Mouse (Mus musculus) embryonic fibroblast, embryonic 13.5 days (primary cell): ENCODE results near the gene Sik3. TPM values are rescaled to one million over a fixed set of nuclear protein-coding genes. Genes with fewer than 3 reads are reported as not detected.
A peak's percentile ranks its signal among the peaks of the same experiment; 100 is the strongest.
"Not testable (repeated sequence)": the region's sequence is repeated elsewhere in the genome, so short reads cannot be mapped to it uniquely, and the experiment has no call there.

Experiments used
- H3K27ac ChIP-seq: 2 replicates; pipeline ENCODE4 v1.5.1; 2012; ENCODE audit warnings: low read length, control low read depth, inconsistent platforms; ENCODE audit not compliant: insufficient read depth
- H3K4me1 ChIP-seq: 2 replicates; pipeline ENCODE4 v1.6.1; 2011; ENCODE audit warnings: low read length; ENCODE audit not compliant: control insufficient read depth, insufficient read depth
- H3K4me3 ChIP-seq: 2 replicates; pipeline ENCODE4 v1.5.1; 2011; ENCODE audit warnings: mild to moderate bottlenecking, control low read depth, low read length; ENCODE audit not compliant: insufficient read depth
- CTCF ChIP-seq: IDR thresholded peaks from 2 replicates; pipeline ENCODE4 v1.5.1; 2011; ENCODE audit warnings: mild to moderate bottlenecking, control low read depth, low read length, moderate library complexity, borderline replicate concordance; ENCODE audit not compliant: insufficient read depth
- POLR2A ChIP-seq: IDR thresholded peaks from 2 replicates; pipeline ENCODE4 v1.6.1; 2011; ENCODE audit warnings: low read depth, mild to moderate bottlenecking, control low read depth, low read length, moderate library complexity
- polyA plus RNA-seq: library from polyadenylated mRNA; stranded (reverse); fragments of >200 nt; gene quantifications from 2 replicates; pipeline ENCODE4 v1.2.4, GENCODE M21; 2011; ENCODE audit warnings: low read depth; ENCODE audit not compliant: missing spikeins, insufficient read length

Gene Sik3
- polyA plus RNA-seq, 1 experiment = 37.7 TPM

DNA sequence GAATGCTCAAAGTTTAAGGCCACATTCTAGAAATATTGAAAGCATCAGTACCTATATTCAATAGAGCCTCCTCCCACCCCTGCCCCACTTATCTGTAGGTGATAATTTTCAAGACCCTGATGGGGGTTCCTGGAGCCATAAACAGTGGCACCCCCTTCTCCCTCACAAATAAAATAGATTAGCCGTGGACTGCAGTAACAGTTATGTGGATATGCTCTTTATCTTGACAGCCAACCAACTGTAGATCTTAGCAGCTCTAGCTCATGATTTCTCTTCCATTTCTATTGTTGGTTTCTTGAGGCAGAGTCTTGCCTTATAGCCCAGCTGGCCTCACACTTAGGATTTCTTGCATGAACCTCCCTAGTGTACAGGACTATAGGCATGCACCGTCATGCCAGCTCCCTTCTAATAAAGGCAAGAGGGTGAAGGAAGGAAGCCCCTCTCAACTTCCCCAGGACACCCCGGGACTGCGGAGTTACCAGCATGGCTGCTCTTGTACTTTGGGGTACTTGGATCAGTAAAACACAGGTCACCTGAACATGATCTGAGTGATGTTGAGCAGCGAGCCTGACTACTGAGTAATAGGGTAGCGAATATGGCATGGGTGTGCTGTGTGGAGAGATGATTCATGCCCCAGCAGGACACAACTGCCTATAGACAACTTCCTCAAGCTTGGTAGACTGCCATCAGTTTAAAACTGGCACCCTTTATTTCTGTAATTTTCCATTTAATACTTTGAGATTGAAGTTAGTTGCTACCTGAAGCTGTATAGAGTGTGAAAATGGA, 108.0 kb downstream of the Sik3 start:
- Histone ChIP-seq H3K4me3 (no peak overlapping the region), H3K4me1 (peaks cover 9% of the 10 kb centered on the region), H3K27ac (peak overlapping the region; percentile 73)
- TF ChIP-seq CTCF = no peak
- no peak for TF ChIP-seq POLR2A

DNA sequence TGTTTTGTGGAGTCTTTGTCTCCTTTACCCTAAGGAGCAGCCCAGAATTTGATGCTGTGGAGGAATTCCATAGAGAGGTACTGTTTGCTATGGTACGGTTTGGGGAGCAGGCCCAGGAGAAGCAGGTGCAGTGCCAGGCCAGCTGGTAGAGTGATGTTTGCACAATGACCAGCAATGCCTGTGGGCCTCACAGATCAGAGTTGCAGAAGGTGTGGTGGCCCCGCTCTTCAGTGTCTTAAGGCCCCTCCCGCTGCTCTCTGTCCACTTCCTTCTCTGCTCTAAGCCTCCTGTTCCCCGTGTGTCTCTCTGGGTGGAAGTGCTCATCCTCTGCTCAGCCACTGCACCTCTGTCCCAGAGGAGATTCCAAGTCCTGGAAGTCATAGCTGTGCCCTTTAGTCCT, 108.9 kb downstream of the Sik3 start:
- peaks cover 9% of the 10 kb centered on the region for H3K4me1 ChIP-seq
- no peak overlapping the region for H3K27ac ChIP-seq
- H3K4me3 ChIP-seq = no peak overlapping the region
- TF ChIP-seq POLR2A = no peak

DNA sequence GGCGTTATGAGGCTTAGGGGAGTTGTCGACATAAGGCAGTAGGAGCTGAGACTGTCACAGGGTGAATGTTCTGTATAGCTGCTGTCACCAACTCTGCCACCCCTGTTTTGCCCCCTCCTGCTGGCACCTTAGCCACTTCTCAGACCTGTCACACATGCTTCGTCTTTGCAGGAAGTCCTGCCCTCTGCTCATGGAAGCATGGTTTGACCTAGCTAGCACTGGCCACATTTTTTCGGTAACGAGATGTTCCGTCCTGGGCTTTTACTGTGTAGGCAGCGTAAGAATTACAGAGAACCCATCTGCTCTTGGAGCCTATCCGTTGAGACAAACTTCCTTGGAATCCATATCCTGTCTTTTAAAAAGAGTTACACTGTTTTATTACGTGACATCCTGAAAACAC, 110.1 kb downstream of the Sik3 start:
- Histone ChIP-seq H3K27ac (no peak overlapping the region), H3K4me1 (peaks cover 9% of the 10 kb centered on the region)

DNA sequence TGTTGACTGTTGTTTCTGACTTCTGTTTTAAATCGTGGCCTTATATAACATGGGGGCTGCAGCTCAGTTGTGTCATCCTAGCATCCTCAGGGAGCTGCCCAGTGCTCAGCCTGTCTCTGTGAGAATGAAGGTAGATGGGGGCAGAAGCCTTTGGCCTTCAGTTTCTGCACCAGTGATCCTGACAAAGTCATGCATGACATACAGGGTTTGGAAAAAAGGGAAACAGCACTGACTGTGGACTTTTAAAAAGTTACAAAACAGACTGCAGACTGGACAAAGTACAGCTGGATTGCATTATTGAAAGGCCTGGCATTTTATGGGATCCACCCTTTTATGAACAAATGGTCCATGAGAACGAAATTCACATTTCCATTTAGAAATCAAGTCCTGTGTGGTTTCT, 113.7 kb downstream of the Sik3 start:
- TF ChIP-seq CTCF (no peak), POLR2A (no peak)
- H3K4me1 ChIP-seq = peaks cover 5% of the 10 kb centered on the region; the same call in 1 of the 2 replicates
- H3K4me3 ChIP-seq = no peak overlapping the region
- no peak overlapping the region for H3K27ac ChIP-seq

More for the DNA sequence above, 110.1 kb downstream of the Sik3 start:
- TF ChIP-seq CTCF = no peak
- no peak for TF ChIP-seq POLR2A
- H3K4me3 ChIP-seq = no peak overlapping the region

DNA sequence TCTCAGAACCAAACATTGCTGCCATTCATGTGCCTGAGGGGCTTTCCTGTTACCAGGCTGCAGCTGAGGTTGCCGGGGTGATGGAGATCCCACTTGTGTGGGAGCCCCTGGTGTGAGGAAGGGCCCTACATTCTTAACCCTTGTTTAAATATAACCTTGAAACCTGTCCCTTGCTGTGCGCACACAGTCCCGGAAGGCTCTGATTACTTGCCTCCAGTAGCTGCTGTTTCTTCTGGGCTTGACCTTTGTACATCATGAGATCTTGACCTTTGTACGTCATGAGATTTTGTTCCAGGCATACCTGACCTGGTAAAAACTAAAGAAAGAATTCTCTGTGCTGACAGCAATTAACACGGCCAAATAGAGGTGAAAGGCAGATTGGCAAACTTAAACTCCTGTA, 114.7 kb downstream of the Sik3 start:
- TF ChIP-seq CTCF = no peak
- TF ChIP-seq POLR2A = no peak
- Histone ChIP-seq H3K27ac (no peak overlapping the region), H3K4me1 (no peaks in the 10 kb centered on the region), H3K4me3 (no peak overlapping the region)

DNA sequence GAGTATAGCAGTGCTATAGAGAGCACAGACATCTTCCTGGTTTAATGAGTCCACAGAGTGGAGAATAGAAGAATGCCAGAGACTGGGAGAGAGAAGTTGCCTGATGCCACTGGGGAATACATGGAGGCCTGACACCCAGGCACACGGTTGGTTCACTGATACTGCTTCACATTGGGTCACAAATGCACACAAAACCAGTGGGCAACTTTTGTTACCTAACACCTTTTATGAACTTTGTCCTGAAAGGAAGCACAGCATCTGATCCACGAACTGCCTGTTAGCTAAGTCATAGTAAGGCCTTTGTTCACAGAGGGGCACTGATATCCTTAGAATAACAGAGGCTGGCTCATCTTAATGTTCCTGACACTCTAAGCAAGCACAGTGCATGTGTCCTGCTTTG, 116.6 kb downstream of the Sik3 start:
- Histone ChIP-seq H3K27ac (no peak overlapping the region), H3K4me3 (no peak overlapping the region), H3K4me1 (no peaks in the 10 kb centered on the region)
- TF ChIP-seq CTCF (no peak), POLR2A (no peak)

DNA sequence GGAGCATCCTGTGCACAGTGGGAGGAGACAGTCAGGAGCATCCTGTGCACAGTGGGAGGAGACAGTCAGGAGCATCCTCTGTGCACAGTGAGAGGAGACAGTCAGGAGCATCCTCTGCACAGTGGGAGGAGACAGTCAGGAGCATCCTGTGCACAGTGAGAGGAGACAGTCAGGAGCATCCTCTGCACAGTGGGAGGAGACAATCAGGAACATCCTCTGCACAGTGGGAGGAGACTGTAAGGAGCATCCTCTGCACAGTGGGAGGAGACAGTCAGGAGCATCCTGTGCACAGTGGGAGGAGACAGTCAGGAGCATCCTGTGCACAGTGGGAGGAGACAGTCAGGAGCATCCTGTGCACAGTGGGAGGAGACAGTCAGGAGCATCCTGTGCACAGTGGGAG, 120.2 kb downstream of the Sik3 start:
- H3K4me1 ChIP-seq, H3K27ac ChIP-seq, H3K4me3 ChIP-seq: not testable (repeated sequence)

DNA sequence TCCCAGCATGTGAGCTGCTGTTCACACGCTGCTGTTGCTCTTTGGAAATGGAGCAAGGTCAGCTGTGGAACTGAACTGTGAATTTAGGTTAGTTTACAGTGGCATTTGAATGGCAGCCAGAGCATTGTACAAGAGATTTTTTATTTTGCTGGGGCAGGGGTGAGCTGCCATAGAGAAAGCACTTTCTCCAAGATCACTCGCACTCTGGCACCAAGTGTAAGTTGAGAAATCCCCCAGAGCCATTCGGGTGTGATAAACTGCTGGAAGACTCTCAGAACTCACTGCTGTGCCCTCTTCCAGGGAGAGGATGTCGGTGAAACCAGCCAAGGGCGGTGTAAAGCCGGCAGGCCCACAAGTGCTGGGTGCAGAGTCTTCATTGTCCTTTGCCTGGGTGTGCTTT, 126.2 kb downstream of the Sik3 start:
- TF ChIP-seq CTCF (no peak), POLR2A (no peak)
- no peak overlapping the region for H3K27ac ChIP-seq

DNA sequence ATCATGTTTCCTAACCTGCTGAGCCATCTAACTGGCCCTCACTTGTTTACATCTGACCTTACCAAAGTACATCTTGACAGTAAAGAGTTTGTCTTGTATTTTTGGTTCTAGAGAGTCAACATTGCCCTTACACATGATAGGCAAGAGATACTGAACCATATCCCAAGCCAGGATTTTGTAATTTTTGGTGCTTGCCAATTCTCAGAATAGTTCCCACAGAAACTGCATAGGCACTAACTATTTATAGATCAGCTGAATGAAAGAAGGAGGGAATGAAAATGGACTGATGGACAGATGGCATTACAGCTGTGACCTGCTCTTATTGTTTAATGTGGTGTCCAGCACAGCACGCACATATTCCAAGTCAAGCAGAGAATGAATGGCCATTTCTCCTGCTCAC, 128.2 kb downstream of the Sik3 start:
- TF ChIP-seq POLR2A (no peak), CTCF (no peak)
- Histone ChIP-seq H3K4me1 (no peaks in the 10 kb centered on the region), H3K27ac (no peak overlapping the region), H3K4me3 (no peak overlapping the region)

More for the DNA sequence above, 126.2 kb downstream of the Sik3 start:
- no peak overlapping the region for H3K4me3 ChIP-seq
- no peaks in the 10 kb centered on the region for H3K4me1 ChIP-seq

DNA sequence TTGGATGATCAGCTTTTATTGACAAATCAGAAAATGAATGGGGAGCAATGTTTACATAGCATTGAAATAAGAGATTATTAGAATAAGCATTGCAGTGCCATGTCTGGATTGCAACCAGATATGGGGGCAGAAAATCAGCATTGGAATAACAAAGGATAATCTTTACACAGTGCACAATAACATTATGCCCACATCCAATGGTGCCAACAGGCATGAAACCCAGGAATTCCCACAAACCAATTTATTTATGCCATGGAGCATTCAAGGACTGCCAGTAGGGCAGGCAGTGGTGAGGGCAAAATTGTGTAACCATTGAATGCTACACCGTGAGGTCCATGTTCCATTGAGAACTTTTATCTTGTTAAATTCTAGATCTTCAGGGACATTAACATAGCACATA, 129.4 kb downstream of the Sik3 start:
- H3K4me1 ChIP-seq = no peaks in the 10 kb centered on the region
- no peak overlapping the region for H3K27ac ChIP-seq
- TF ChIP-seq POLR2A (no peak), CTCF (no peak)
- H3K4me3 ChIP-seq = no peak overlapping the region

DNA sequence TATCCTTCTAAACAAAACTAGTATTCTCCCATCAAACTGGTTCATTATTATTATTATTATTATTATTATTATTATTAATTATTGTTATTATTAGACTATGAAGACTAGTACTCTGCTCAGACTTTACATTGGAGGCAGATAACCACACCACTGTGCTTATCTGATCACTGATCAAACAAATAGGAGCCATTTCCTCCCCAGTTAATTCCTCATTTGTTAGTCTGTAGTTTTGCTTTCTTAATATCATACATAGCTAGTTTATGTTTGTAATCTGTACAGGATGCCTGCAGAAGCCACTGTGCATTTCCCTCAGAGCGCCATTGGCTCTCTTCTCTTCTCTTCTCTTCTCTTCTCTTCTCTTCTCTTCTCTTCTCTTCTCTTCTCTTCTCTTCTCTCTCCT, 129.9 kb downstream of the Sik3 start:
- TF ChIP-seq CTCF = no peak
- H3K4me3 ChIP-seq = no peak overlapping the region
- H3K4me1 ChIP-seq = no peaks in the 10 kb centered on the region
- no peak overlapping the region for H3K27ac ChIP-seq
